Mouse (Mus musculus) lung, postnatal 0 days (tissue): ENCODE results near the gene Wdr6. TPM values are rescaled to one million over a fixed set of nuclear protein-coding genes. Genes with fewer than 3 reads are reported as not detected.
A peak's percentile ranks its signal among the peaks of the same experiment; 100 is the strongest.

Experiments used
- ATAC-seq: fragments of 200-750 bp; cut with Nextera tagmentation; 2 replicates; pipeline ENCODE4 v1.8.0; 2017; ENCODE audit warnings: moderate library complexity
- DNase-seq: peaks from one replicate; pipeline ENCODE4 v3.0.0-alpha.2; 2016; ENCODE audit warnings: low spot score
- H3K27ac ChIP-seq: fragments of 300-500 bp; sonication (generic); 2 replicates; pipeline ENCODE4 v1.5.1; 2014; ENCODE audit warnings: antibody characterized with exemption, mild to moderate bottlenecking, low read length, mixed read lengths
- H3K27me3 ChIP-seq: fragments of 300-500 bp; sonication (generic); replicated peaks from 2 replicates; pipeline ENCODE4 v1.6.1; 2014; ENCODE audit warnings: low read length, mixed read lengths; ENCODE audit not compliant: insufficient read depth
- H3K36me3 ChIP-seq: fragments of 300-500 bp; sonication (generic); 2 replicates; pipeline ENCODE4 v1.6.1; 2014; ENCODE audit warnings: low read length, mixed read lengths; ENCODE audit not compliant: insufficient read depth
- H3K4me1 ChIP-seq: fragments of 300-500 bp; sonication (generic); 2 replicates; pipeline ENCODE4 v1.6.1; 2014; ENCODE audit warnings: antibody characterized with exemption, low read depth, low read length, mixed read lengths; ENCODE audit not compliant: insufficient read depth
- H3K4me2 ChIP-seq: fragments of 300-500 bp; sonication (generic); replicated peaks from 2 replicates; pipeline ENCODE4 v1.6.1; 2014; ENCODE audit warnings: low read depth, mild to moderate bottlenecking, low read length, moderate library complexity, mixed read lengths
- H3K4me3 ChIP-seq: fragments of 300-500 bp; sonication (generic); 2 replicates; pipeline ENCODE4 v1.5.1; 2014; ENCODE audit warnings: low read depth, low read length
- H3K9ac ChIP-seq: fragments of 300-500 bp; sonication (generic); replicated peaks from 2 replicates; pipeline ENCODE4 v1.6.1; 2014; ENCODE audit warnings: low read depth, mild to moderate bottlenecking
- H3K9me3 ChIP-seq: fragments of 300-500 bp; sonication (generic); 2 replicates; pipeline ENCODE4 v1.6.1; 2016; ENCODE audit warnings: low read length, mixed read lengths
- CTCF ChIP-seq: IDR thresholded peaks from 2 replicates; pipeline ENCODE4 v1.5.1; 2016; ENCODE audit warnings: antibody characterized with exemption, mild to moderate bottlenecking
- EP300 ChIP-seq: IDR thresholded peaks from 2 replicates; pipeline ENCODE4 v1.6.1; 2016; ENCODE audit warnings: antibody characterized with exemption, mild to moderate bottlenecking, control low read depth
- WGBS: fragments of 180-500 bp; shearing (Covaris S2); extraction: QIAGEN DNeasy Blood & Tissue Kit; methylation state at CpG from one replicate; pipeline ENCODE4 v1.1.7; 2014; 5-methylcytosine and 5-hydroxymethylcytosine counted together
- polyA plus RNA-seq: library from polyadenylated mRNA; unstranded; fragments of >200 nt; fragmentation: Nextera tagmentation; extraction: Ambion mirVana; gene quantifications from 2 replicates; pipeline ENCODE4 v1.2.1, GENCODE M21; 2015

Gene Wdr6
- polyA plus RNA-seq, 1 experiment from 2014 or later, result 36.6 TPM

GRCm38 (mm10) chr9:108589229-108589628, 10.7 kb upstream of the Wdr6 start:
- Histone ChIP-seq H3K4me1 (no peaks in the 10 kb centered on the region), H3K27ac (no peak overlapping the region), H3K4me2 (no peak overlapping the region), H3K9ac (no peak overlapping the region), H3K4me3 (no peak overlapping the region), H3K36me3 (no peaks in the 10 kb centered on the region), H3K27me3 (no peaks in the 10 kb centered on the region), H3K9me3 (no peaks in the 10 kb centered on the region)
- ATAC-seq (no peak), DNase-seq (no peak)
- WGBS, result 54% methylated on average over 5 of the region's 5 CpGs
- TF ChIP-seq EP300, result no peak
- TF ChIP-seq CTCF, result peak; percentile 29

DNA sequence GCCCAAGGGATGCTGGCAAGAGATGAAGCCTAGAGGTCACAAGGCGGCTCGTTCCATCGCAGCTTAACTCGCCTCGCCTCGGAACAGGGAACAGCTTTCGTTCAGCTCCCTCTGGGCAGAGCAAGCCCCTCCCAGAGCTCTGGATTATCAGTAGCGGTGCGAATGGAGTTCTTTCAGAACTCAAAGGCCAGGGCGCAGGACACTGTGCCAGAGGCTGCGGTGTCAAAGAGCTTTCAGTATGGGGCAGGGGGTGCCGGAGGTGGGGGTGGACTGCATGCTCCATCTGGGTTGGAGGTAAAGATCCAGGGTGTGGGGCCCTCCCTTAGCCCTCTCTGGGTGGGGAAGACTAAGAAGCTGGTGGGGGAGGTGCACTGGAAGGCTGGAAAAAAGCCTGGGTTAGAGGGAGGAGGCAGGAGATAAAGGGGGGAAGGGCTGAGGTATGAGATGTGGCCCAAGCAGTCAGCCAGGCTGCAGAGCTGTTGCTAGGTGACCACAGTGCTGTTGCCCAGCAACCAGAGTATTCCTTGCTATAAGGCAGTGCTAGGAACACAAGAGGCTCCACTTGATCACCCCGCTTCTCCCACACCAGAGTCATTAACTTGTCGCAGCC, 9.1 kb upstream of the Wdr6 start:
- Histone ChIP-seq H3K27ac (no peak overlapping the region), H3K4me3 (no peak overlapping the region), H3K4me2 (no peak overlapping the region), H3K9me3 (no peaks in the 10 kb centered on the region), H3K9ac (no peak overlapping the region), H3K27me3 (no peaks in the 10 kb centered on the region), H3K4me1 (no peaks in the 10 kb centered on the region), H3K36me3 (no peaks in the 10 kb centered on the region)
- DNase-seq, result peak; percentile 65
- 10% methylated on average over 14 of the region's 14 CpGs for WGBS
- no peak for TF ChIP-seq EP300
- TF ChIP-seq CTCF, result no peak
- ATAC-seq, result peak; percentile 90

GRCm38 (mm10) chr9:108579344-108579690, 778 bp upstream of the Wdr6 start:
- no peaks in the 10 kb centered on the region for H3K27me3 ChIP-seq
- no peaks in the 10 kb centered on the region; the same call in 1 of the 2 replicates for H3K36me3 ChIP-seq
- no peak for DNase-seq
- no peak overlapping the region for H3K4me3 ChIP-seq
- no peak overlapping the region for H3K27ac ChIP-seq
- peak overlapping the region; percentile 95 for H3K4me2 ChIP-seq
- no peak overlapping the region for H3K9ac ChIP-seq
- H3K4me1 ChIP-seq, result 0 out of 2 replicates have a peak, but pooled peaks cover 6% of the 10 kb centered on the region
- 66% methylated on average over 5 of the region's 5 CpGs for WGBS
- no peak for ATAC-seq
- no peaks in the 10 kb centered on the region for H3K9me3 ChIP-seq
- TF ChIP-seq EP300 (no peak), CTCF (no peak)

DNA sequence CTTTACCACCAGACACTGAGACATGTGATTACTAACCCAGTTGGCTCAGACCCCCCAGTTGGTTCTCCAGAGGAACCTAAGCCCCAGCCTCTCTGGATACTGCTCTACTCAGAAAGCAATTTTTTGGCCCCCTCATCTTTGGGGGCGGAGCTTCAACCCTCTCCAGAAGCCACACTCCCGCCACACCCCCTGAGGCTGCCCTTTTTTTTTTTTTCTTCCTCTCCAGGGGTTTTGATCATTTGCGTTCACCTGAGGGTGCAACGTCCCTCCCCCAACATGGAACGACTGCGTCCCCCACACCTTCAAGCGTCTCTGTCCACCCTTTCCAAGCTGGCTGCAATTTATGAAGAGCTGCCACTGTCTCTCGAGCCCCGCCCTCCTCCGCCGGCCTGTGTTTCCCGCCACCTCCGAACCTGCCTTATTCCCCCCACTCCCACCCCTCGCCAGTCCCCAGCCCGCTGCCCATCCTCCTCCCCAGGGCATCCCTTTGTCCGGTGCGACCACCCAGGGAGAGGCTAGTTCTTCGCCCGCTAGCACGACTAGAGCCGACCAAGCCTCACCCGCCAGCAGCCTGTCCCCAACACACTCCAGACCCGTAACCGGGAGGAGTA, 500 bp downstream of the Wdr6 start:
- WGBS, result 1% methylated on average over 24 of the region's 24 CpGs
- H3K36me3 ChIP-seq, result no peaks in the 10 kb centered on the region; the same call in 1 of the 2 replicates

GRCm38 (mm10) chr9:108577025-108577424, 1.5 kb downstream of the Wdr6 start:
- Histone ChIP-seq H3K27me3 (no peaks in the 10 kb centered on the region), H3K9me3 (no peaks in the 10 kb centered on the region), H3K27ac (no peak overlapping the region), H3K4me1 (0 out of 2 replicates have a peak, but pooled peaks cover 6% of the 10 kb centered on the region), H3K4me3 (no peak overlapping the region), H3K4me2 (peak overlapping the region; percentile 95; the same call in 1 of the 2 replicates), H3K9ac (no peak overlapping the region), H3K36me3 (peaks cover 5% of the 10 kb centered on the region)
- WGBS, result 49% methylated on average over 6 of the region's 6 CpGs
- TF ChIP-seq EP300 (no peak), CTCF (no peak)
- DNase-seq (no peak), ATAC-seq (no peak)

More for the DNA sequence above, 500 bp downstream of the Wdr6 start:
- no peaks in the 10 kb centered on the region for H3K9me3 ChIP-seq
- peak overlapping the region; percentile 75 for H3K4me3 ChIP-seq
- H3K9ac ChIP-seq, result peak overlapping the region; percentile 55
- H3K27ac ChIP-seq, result peak overlapping the region; percentile 90
- ATAC-seq (peak; percentile 36), DNase-seq (peak; percentile 74)
- no peaks in the 10 kb centered on the region for H3K27me3 ChIP-seq
- H3K4me2 ChIP-seq, result peak overlapping the region; percentile 95
- TF ChIP-seq EP300, result no peak; the same call in 1 of the 2 replicates
- TF ChIP-seq CTCF, result no peak
- 0 out of 2 replicates have a peak, but pooled peaks cover 6% of the 10 kb centered on the region for H3K4me1 ChIP-seq

GRCm38 (mm10) chr9:108575321-108576297, 2.9 kb downstream of the Wdr6 start:
- DNase-seq (no peak), ATAC-seq (no peak)
- no peak overlapping the region for H3K4me2 ChIP-seq
- H3K4me1 ChIP-seq, result 0 out of 2 replicates have a peak, but pooled peaks cover 6% of the 10 kb centered on the region
- H3K27me3 ChIP-seq, result no peaks in the 10 kb centered on the region
- H3K36me3 ChIP-seq, result peaks cover 11% of the 10 kb centered on the region
- 77% methylated on average over 37 of the region's 37 CpGs for WGBS
- no peak overlapping the region for H3K27ac ChIP-seq
- H3K4me3 ChIP-seq, result no peak overlapping the region
- no peaks in the 10 kb centered on the region for H3K9me3 ChIP-seq
- TF ChIP-seq CTCF, result no peak
- TF ChIP-seq EP300, result no peak
- H3K9ac ChIP-seq, result no peak overlapping the region
